Mouse (Mus musculus): Measurements from ENCODE around the gene Zscan20. TPM values are rescaled to one million over a fixed set of nuclear protein-coding genes. Genes with fewer than 3 reads are reported as not detected.

Gene Zscan20
- polyA plus RNA-seq, 1 experiment: 2.9 TPM

- no peak for TF ChIP-seq GATA1 (IDR thresholded peaks at IDR 0.05; ENCODE audit: low read length)
Measured at GRCm38 (mm10) chr4:128621109-128621508, 11.2 kb upstream of the Zscan20 start.

DNA sequence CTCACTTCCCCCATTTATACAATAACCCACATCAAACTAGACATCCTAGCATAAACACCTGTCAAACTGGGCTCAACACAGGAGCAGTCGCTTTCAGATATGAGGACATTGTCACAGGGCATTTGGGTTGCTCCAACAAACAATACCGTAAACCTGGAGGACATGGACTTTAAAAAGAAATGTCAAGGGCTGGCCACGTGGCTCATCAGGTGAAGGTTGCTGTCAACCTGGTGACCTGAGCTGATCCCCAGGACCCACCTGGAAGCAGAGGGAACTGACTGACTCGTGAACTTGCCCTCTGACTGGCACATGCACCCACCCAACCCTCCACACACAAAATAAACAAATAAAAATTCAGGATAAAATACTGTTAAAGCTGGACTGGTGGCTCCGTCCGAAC, 10.7 kb upstream of the Zscan20 start:
- no peak for TF ChIP-seq GATA1 (IDR thresholded peaks at IDR 0.05; ENCODE audit: low read length)

DNA sequence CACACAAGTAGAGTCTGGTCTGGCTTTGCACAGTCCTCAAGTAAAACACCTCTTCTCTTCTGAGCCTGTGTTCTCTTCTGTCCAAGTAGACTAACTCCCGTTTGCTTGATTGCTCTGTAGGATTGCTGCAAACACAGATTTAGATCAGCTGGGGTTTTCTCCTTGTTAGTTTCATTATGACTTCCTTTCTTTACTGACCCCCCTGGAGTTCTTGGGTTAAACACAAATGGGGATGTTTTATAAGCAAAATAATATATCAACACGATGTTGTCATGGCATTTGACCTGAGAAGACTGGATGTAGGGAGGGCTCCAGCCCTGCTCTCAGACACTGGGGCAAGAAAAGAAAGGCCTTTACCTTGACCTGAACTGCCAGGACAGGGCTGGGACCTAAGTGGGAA, 9.1 kb upstream of the Zscan20 start:
- TF ChIP-seq GATA1 (IDR thresholded peaks at IDR 0.05; ENCODE audit: low read length): no peak

DNA sequence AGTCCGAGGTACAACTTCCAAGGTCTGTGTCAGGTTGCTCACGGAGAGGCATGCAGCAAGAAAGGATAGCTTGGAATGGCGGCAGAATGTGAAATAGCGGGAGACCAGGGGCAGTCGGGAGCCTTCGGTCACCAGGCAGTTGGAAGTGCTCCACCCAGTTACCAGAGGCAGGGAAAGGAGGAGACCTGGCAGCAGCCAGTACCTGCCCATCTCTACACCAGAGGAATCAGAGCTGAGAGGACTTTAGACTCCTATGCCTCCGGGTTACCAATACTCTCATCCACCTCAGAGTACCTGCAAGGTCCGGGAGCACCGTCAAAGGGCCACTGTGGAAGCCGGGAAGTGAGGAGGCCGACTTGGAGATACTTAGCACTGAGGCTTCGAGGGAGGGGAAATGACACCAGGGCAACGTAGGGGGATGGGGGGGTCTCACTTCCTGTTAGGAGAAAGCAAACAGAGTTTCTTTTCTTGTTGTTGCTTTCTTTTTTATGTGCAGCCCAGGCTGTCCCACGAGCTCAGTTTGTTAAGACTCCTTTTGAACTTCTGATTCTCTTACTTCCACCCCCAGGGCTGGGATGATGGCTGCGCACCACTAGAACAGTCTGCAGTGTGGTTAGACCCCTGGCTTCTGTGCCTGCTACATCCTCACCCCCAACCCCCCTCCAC, 8.5 kb upstream of the Zscan20 start, which contains the start of gene Tlr12:
Gene Tlr12 (minus strand): TSS at position 374 of the 666 bp plus-strand sequence.
- no peak for TF ChIP-seq GATA1 (IDR thresholded peaks at IDR 0.05; ENCODE audit: low read length)

GRCm38 (mm10) chr4:128617363-128618120, 7.6 kb upstream of the Zscan20 start:
- TF ChIP-seq GATA1 (IDR thresholded peaks at IDR 0.05; ENCODE audit: low read length): no peak

GRCm38 (mm10) chr4:128615761-128616160, 5.9 kb upstream of the Zscan20 start:
- TF ChIP-seq GATA1 (IDR thresholded peaks at IDR 0.05; ENCODE audit: low read length): no peak

- TF ChIP-seq GATA1 (IDR thresholded peaks at IDR 0.05; ENCODE audit: low read length): no peak
Measured at GRCm38 (mm10) chr4:128613326-128613725, 3.4 kb upstream of the Zscan20 start.

GRCm38 (mm10) chr4:128610706-128611105, 808 bp upstream of the Zscan20 start:
- TF ChIP-seq GATA1 (IDR thresholded peaks at IDR 0.05; ENCODE audit: low read length): no peak

GRCm38 (mm10) chr4:128609276-128609924, 498 bp downstream of the Zscan20 start:
- no peak for TF ChIP-seq GATA1 (IDR thresholded peaks at IDR 0.05; ENCODE audit: low read length)

- no peak for TF ChIP-seq GATA1 (IDR thresholded peaks at IDR 0.05; ENCODE audit: low read length)
Measured at GRCm38 (mm10) chr4:128607661-128608060, 2.2 kb downstream of the Zscan20 start.

DNA sequence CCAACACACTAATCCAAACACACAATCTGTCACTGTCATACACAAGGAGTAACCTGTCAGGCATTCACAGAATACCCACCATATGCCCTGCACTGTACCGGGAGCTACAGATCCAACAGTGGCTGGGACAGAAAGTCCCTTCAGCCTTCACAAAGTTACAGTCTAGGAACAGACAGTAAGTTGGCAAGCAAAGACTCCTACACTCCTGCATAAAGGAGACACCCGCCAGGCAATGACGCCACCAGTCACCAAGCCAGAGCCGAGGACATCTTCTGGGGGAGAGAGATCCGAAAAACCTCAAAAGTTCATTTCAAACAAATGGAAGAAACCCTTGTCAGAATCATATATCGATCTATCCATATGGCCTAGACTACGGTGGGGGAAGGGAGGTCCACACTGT, 3.3 kb downstream of the Zscan20 start:
- TF ChIP-seq GATA1 (IDR thresholded peaks at IDR 0.05; ENCODE audit: low read length): no peak

DNA sequence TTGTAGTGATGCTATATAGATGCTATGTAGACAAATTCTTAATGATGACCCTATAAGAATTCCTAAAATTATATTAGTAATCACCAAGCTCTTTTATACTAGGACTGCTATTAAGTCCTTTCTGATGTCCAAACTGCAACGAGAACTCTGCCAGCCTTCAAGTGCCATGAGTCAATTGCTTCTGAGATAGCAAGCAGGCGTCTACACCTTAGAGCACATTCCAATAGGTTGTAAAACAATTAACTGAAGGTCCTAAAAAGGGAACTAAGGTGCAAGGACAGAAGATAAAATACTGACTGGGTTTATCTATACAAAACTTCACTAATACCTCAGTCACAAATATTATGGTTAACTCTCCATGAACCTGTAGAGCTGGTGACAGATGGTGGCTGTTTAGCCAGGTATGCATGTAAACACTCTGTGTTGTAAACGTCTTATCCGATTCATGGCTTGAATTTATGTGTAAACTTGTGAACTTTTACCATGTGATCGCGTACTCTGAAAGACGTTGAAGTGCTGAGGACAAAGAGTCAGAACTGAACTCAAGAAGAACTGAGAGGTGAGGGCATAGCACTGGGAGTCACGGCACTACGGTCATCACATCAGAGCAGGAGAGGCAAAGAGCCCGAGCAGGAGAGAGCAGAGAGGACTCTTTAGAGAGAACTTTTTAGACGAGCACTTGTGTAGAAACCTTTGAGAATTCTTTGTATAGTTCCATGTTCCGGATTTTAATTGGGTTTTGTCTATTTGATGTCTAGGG, 11.9 kb downstream of the Zscan20 start:
- no peak for TF ChIP-seq GATA1 (IDR thresholded peaks at IDR 0.05; ENCODE audit: low read length)

DNA sequence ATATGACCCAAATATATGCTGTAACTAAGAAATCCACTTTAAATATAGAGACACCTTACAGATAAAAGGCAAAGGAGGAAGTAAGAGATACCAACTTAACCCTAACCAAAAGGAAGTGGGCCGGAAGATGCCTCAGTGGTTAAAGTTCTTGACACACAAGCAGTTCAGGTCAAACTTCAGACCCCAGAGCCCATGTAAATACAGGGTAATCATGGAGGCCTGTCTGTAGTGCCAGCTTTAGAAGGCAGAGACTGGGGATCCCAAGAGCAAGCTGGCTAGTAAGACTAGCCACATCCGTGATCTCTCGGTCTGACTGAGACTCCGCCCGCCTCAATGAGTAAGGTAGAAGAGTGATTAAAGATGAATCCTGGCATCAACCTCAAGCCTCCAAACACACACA, 15.8 kb downstream of the Zscan20 start:
- no peak for TF ChIP-seq GATA1 (IDR thresholded peaks at IDR 0.05; ENCODE audit: low read length)

GRCm38 (mm10) chr4:128593286-128593685, 16.6 kb downstream of the Zscan20 start:
- TF ChIP-seq GATA1 (IDR thresholded peaks at IDR 0.05; ENCODE audit: low read length): no peak

DNA sequence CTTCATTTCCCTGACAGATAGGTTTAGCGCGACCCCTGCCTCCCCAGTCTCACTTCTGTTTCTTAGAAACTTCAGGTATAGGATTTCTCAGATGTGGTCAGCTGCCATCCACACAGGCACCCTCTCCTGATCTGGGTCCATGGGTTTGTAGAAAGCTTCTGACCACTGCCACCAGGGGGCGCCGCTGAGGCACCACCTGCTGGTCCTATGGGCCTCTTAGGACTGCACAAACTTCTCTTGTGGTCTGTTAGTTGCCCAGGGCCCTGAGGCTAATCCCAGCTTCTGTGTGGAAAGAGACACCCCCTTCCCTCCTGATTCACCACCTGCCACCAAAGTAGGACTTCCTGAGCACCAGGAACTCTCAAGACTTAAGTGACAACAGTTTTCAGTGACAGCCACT, 30.7 kb downstream of the Zscan20 start:
- no peak for TF ChIP-seq GATA1 (IDR thresholded peaks at IDR 0.05; ENCODE audit: low read length)

DNA sequence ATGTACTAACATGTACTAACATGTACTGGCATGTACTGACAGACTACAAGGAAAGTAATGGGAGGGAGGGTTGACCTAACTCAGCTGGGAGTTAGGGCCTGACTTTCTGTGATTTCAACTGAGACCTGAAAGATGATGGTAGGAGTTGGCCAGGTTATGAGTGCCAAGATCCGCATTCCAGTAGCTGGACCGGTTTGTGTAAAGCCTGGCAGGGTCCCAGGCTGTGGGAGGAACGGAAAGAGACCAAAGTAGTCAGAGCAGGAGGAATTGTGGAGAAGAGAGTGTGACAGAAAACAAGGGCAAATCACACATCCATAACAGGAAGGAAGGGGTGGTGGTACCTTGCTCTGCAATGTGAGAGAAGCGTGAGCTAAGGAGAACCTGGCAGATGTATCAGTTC, 34.1 kb downstream of the Zscan20 start:
- no peak for TF ChIP-seq GATA1 (IDR thresholded peaks at IDR 0.05; ENCODE audit: low read length)

All from G1E-ER4 (cell line).